Mouse (Mus musculus) embryonic facial prominence, embryonic 13.5 days (tissue): ENCODE data around the gene Sell. TPM values are rescaled to one million over a fixed set of nuclear protein-coding genes. Genes with fewer than 3 reads are reported as not detected.

Source experiments
- ATAC-seq: fragments of 200-750 bp; cut with Nextera tagmentation; 2 replicates; pipeline ENCODE4 v1.8.0; 2017; ENCODE audit warnings: low read depth; ENCODE audit not compliant: insufficient number of reproducible peaks, insufficient read depth, low FRiP score, low TSS enrichment
- H3K27ac ChIP-seq: fragments of 300-500 bp; sonication (generic); 2 replicates; pipeline ENCODE4 v1.5.1; 2015; ENCODE audit warnings: moderate library complexity, mild to moderate bottlenecking, inconsistent platforms
- H3K27me3 ChIP-seq: fragments of 300-500 bp; sonication (generic); 2 replicates; pipeline ENCODE4 v1.6.1; 2015; ENCODE audit warnings: mild to moderate bottlenecking, inconsistent platforms
- H3K36me3 ChIP-seq: fragments of 300-500 bp; sonication (generic); 2 replicates; pipeline ENCODE4 v1.6.1; 2015; ENCODE audit warnings: mild to moderate bottlenecking, inconsistent platforms
- H3K4me1 ChIP-seq: fragments of 300-500 bp; sonication (generic); 2 replicates; pipeline ENCODE4 v1.6.1; 2015; ENCODE audit warnings: inconsistent platforms
- H3K4me2 ChIP-seq: fragments of 300-500 bp; sonication (generic); 2 replicates; pipeline ENCODE4 v1.6.1; 2015; ENCODE audit warnings: moderate library complexity, mild to moderate bottlenecking, inconsistent platforms
- H3K4me3 ChIP-seq: fragments of 300-500 bp; sonication (generic); 2 replicates; pipeline ENCODE4 v1.5.1; 2015; ENCODE audit warnings: mild to moderate bottlenecking, inconsistent platforms
- H3K9ac ChIP-seq: fragments of 300-500 bp; sonication (generic); 2 replicates; pipeline ENCODE4 v1.6.1; 2015; ENCODE audit warnings: mild to moderate bottlenecking, inconsistent platforms
- H3K9me3 ChIP-seq: fragments of 300-500 bp; sonication (generic); 2 replicates; pipeline ENCODE4 v1.6.1; 2016; ENCODE audit warnings: inconsistent platforms
- WGBS: fragments of 180-500 bp; shearing (Covaris S2); methylation state at CpG from one replicate; pipeline ENCODE4 v1.1.7; 2015; ENCODE audit warnings: mixed read lengths; 5-methylcytosine and 5-hydroxymethylcytosine counted together
- polyA plus RNA-seq: library from polyadenylated mRNA; unstranded; fragments of >200 nt; fragmentation: Nextera tagmentation; extraction: Ambion mirVana; gene quantifications from 2 replicates; pipeline ENCODE4 v1.2.1, GENCODE M21; 2015

Gene Sell
- polyA plus RNA-seq, 1 experiment from 2014 or later = 0.30 TPM

GRCm38 (mm10) chr1:164114280-164114679 is 52.5 kb downstream of the Sell start:
- 71% methylated on average over 5 of the region's 5 CpGs for WGBS

GRCm38 (mm10) chr1:164114947-164115493 is 53.2 kb downstream of the Sell start, which contains the start of gene Selp:
Gene Selp, plus strand, starts transcription at chr1:164115264.
- Histone ChIP-seq H3K27me3 (no peaks in the 10 kb centered on the region), H3K4me2 (no peak within 1 kb of the TSS), H3K27ac (no peak within 1 kb of the TSS), H3K9me3 (no peaks in the 10 kb centered on the region), H3K36me3 (no peaks in the 10 kb centered on the region), H3K9ac (no peak within 1 kb of the TSS), H3K4me3 (no peak within 1 kb of the TSS), H3K4me1 (no peaks in the 10 kb centered on the region)
- ATAC-seq = no peak
- WGBS = 70% methylated on average over 8 of the region's 8 CpGs

More at GRCm38 (mm10) chr1:164114280-164114679, 52.5 kb downstream of the Sell start:
- no peak for ATAC-seq
- no peaks in the 10 kb centered on the region for H3K27me3 ChIP-seq
- H3K9ac ChIP-seq = no peak overlapping the region
- no peaks in the 10 kb centered on the region for H3K4me1 ChIP-seq
- no peaks in the 10 kb centered on the region for H3K9me3 ChIP-seq
- H3K4me3 ChIP-seq = no peak overlapping the region
- H3K27ac ChIP-seq = no peak overlapping the region
- no peaks in the 10 kb centered on the region for H3K36me3 ChIP-seq
- no peak overlapping the region for H3K4me2 ChIP-seq

GRCm38 (mm10) chr1:164115647-164116046 is 53.9 kb downstream of the Sell start:
- ATAC-seq = no peak
- Histone ChIP-seq H3K36me3 (no peaks in the 10 kb centered on the region), H3K27ac (no peak overlapping the region), H3K4me3 (no peak overlapping the region), H3K4me1 (no peaks in the 10 kb centered on the region), H3K27me3 (no peaks in the 10 kb centered on the region), H3K4me2 (no peak overlapping the region), H3K9ac (no peak overlapping the region), H3K9me3 (no peaks in the 10 kb centered on the region)
- 80% methylated on average over 6 of the region's 6 CpGs for WGBS

- Histone ChIP-seq H3K36me3 (no peaks in the 10 kb centered on the region), H3K9me3 (no peaks in the 10 kb centered on the region), H3K27ac (no peak overlapping the region), H3K4me3 (no peak overlapping the region), H3K9ac (no peak overlapping the region), H3K27me3 (no peaks in the 10 kb centered on the region), H3K4me2 (no peak overlapping the region), H3K4me1 (no peaks in the 10 kb centered on the region)
- WGBS = 92% methylated on average over 6 of the region's 6 CpGs
- no peak for ATAC-seq
Observed at GRCm38 (mm10) chr1:164117869-164118268, 56.1 kb downstream of the Sell start.

- 75% methylated on average over 3 of the region's 3 CpGs for WGBS
- H3K27me3 ChIP-seq = no peaks in the 10 kb centered on the region
- H3K4me2 ChIP-seq = no peak overlapping the region
- no peak overlapping the region for H3K4me3 ChIP-seq
- H3K9ac ChIP-seq = no peak overlapping the region
- H3K9me3 ChIP-seq = no peaks in the 10 kb centered on the region
- H3K4me1 ChIP-seq = no peaks in the 10 kb centered on the region
- H3K27ac ChIP-seq = no peak overlapping the region
- ATAC-seq = no peak
- H3K36me3 ChIP-seq = no peaks in the 10 kb centered on the region
Observed at GRCm38 (mm10) chr1:164119892-164120776, 58.4 kb downstream of the Sell start.

GRCm38 (mm10) chr1:164120777-164121158 is 59.0 kb downstream of the Sell start:
- 82% methylated on average over 3 of the region's 3 CpGs for WGBS
- H3K4me1 ChIP-seq = no peaks in the 10 kb centered on the region
- no peak overlapping the region for H3K4me2 ChIP-seq
- no peak for ATAC-seq
- H3K9me3 ChIP-seq = no peaks in the 10 kb centered on the region
- no peak overlapping the region for H3K9ac ChIP-seq
- no peak overlapping the region for H3K27ac ChIP-seq
- H3K36me3 ChIP-seq = no peaks in the 10 kb centered on the region
- no peaks in the 10 kb centered on the region for H3K27me3 ChIP-seq
- H3K4me3 ChIP-seq = no peak overlapping the region

GRCm38 (mm10) chr1:164123836-164124235 is 62.1 kb downstream of the Sell start:
- Histone ChIP-seq H3K4me3 (no peak overlapping the region), H3K4me1 (no peaks in the 10 kb centered on the region), H3K36me3 (no peaks in the 10 kb centered on the region), H3K9ac (no peak overlapping the region), H3K27me3 (no peaks in the 10 kb centered on the region), H3K9me3 (no peaks in the 10 kb centered on the region), H3K4me2 (no peak overlapping the region), H3K27ac (no peak overlapping the region)
- ATAC-seq = no peak
- WGBS = 84% methylated on average over 3 of the region's 3 CpGs

GRCm38 (mm10) chr1:164130013-164130412 is 68.2 kb downstream of the Sell start:
- Histone ChIP-seq H3K4me1 (no peaks in the 10 kb centered on the region), H3K9me3 (no peaks in the 10 kb centered on the region), H3K36me3 (no peaks in the 10 kb centered on the region), H3K4me3 (no peak overlapping the region), H3K4me2 (no peak overlapping the region), H3K9ac (no peak overlapping the region), H3K27ac (no peak overlapping the region), H3K27me3 (no peaks in the 10 kb centered on the region)
- 71% methylated on average over 3 of the region's 3 CpGs for WGBS
- ATAC-seq = no peak

- H3K27me3 ChIP-seq = no peaks in the 10 kb centered on the region
- H3K9me3 ChIP-seq = no peaks in the 10 kb centered on the region
- no peaks in the 10 kb centered on the region for H3K4me1 ChIP-seq
- no peak overlapping the region for H3K27ac ChIP-seq
- no peak for ATAC-seq
- no peak overlapping the region for H3K4me3 ChIP-seq
- H3K36me3 ChIP-seq = no peaks in the 10 kb centered on the region
- no peak overlapping the region for H3K4me2 ChIP-seq
- WGBS = 78% methylated on average over 1 of the region's 1 CpGs
- H3K9ac ChIP-seq = no peak overlapping the region
Observed at GRCm38 (mm10) chr1:164132609-164133008, 70.8 kb downstream of the Sell start.

Other genes starting within 250 kb of the Sell start
- 18.4 and 20.4 TPM in 2 replicates for gene Scyl3, start 132.9 kb upstream of the Sell start, polyA plus RNA-seq
- 20.5 and 20.9 TPM in 2 replicates for gene BC055324, start 67.2 kb upstream of the Sell start, polyA plus RNA-seq
- 10.5 and 10.6 TPM in 2 replicates for gene Mettl18, start 67.1 kb upstream of the Sell start, polyA plus RNA-seq
- not detected in 2 replicates for gene Sele, start 13.7 kb upstream of the Sell start, polyA plus RNA-seq
- not detected in 2 replicates for gene Selp, start 53.3 kb downstream of the Sell start, polyA plus RNA-seq
- gene F5, start 89.9 kb downstream of the Sell start, polyA plus RNA-seq = 0.14 and 0.30 TPM in 2 replicates
- 6.7 and 6.8 TPM in 2 replicates for gene Slc19a2, start 187.1 kb downstream of the Sell start, polyA plus RNA-seq
- gene Ccdc181, start 213.6 kb downstream of the Sell start, polyA plus RNA-seq = 5.1 and 6.8 TPM in 2 replicates
- gene Nme7, start 242.1 kb downstream of the Sell start, polyA plus RNA-seq = 45.4 and 48.3 TPM in 2 replicates
- gene Blzf1, start 245.5 kb downstream of the Sell start, polyA plus RNA-seq = 35.0 and 35.3 TPM in 2 replicates